Mouse (Mus musculus): Measurements from ENCODE around the gene Smg6. TPM values are rescaled to one million over a fixed set of nuclear protein-coding genes. Genes with fewer than 3 reads are reported as not detected.
A peak's percentile ranks its signal among the peaks of the same experiment; 100 is the strongest.

The Smg6 gene
- total RNA-seq, 2 experiments from 2014 or later = 19.2 to 20.9 TPM

- DNase-seq = peak; percentile 37 to 44
Measured at GRCm38 (mm10) chr11:75194121-75194849, 268.7 kb downstream of the Smg6 start.

GRCm38 (mm10) chr11:75194850-75195461, 269.3 kb downstream of the Smg6 start:
- peak; percentile 62 to 66 for DNase-seq
- intact Hi-C loops (cut with DNase I) = loop anchor here (5.0 kb wide), 1 partner anchor 202 kb away; no protein-coding TSS in a partner anchor

More at GRCm38 (mm10) chr11:75194121-75194849, 268.7 kb downstream of the Smg6 start:
- intact Hi-C loops (cut with DNase I) = loop anchor here (5.0 kb wide), 1 partner anchor 203 kb away; no protein-coding TSS in a partner anchor

DNA sequence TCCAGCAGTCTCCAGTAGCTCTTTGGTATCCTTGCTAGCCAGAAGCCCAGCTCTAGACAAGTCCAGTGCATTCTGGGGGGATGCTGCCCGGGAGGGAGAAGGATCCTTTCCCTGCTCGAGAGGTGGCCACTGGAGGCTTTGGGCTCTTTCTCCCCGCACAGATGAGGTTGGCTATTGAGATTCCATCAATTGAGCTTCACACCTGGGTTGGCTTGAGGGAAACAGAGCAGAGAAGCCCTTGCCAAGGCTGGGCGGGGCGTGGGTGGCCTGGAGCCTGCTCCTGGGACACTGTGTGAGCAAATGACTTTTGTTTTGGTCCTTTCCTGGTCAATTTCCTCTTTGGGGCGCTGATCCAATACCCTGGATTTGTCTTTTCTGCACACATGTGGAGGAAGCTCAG, 270.5 kb downstream of the Smg6 start:
- intact Hi-C loops (cut with DNase I) = no loop called here

DNA sequence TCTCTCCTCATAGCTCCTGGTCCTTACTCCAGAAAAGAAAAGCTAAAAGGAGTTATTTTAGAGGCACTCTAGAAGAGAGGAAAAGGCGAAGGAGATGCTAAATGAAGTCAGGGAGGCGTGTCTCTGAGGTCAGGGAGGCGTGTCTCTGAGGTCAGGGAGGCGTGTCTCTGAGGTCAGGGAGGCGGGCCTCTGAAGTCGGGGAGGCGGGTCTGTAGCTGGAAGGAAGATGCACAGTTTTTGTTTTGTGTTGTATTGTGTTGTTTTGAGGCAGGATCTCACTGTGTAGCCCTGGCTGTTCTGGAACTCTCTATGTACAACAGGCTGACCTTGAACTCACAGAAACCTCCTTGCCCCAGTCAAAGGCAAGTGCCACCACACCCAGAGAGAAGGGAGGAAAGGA, 272.3 kb downstream of the Smg6 start:
- intact Hi-C loops (cut with DNase I) = no loop called here
- no peak for DNase-seq

More for the DNA sequence above, 270.5 kb downstream of the Smg6 start:
- no peak for DNase-seq

GRCm38 (mm10) chr11:75198792-75199191, 273.2 kb downstream of the Smg6 start:
- intact Hi-C loops (cut with DNase I) = no loop called here
- DNase-seq = no peak

GRCm38 (mm10) chr11:75199951-75200350, 274.3 kb downstream of the Smg6 start:
- intact Hi-C loops (cut with DNase I) = no loop called here
- no peak for DNase-seq

- intact Hi-C loops (cut with DNase I) = no loop called here
- no peak for DNase-seq
Measured at GRCm38 (mm10) chr11:75200935-75201334, 275.3 kb downstream of the Smg6 start.

DNA sequence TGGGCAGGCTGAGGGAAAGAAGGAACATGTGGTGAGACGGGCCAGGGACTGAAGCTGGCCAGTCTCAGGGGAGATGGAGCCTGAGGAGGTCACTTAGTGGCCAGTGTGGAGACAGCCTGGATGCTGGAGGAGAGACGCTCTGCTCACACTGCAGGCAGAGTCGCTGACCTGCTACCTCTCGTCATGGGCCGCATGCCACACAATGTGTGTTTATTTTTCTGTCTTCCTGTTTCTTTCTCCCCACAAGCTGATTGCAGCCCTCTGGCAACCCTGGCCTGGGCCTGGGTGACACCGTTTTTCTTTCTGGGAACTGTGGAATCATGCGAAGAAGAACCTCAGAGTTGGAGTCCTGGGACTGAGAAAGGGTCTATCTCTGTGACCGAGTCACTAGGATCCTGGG, 276.1 kb downstream of the Smg6 start:
- intact Hi-C loops (cut with DNase I) = no loop called here
- DNase-seq = no peak

DNA sequence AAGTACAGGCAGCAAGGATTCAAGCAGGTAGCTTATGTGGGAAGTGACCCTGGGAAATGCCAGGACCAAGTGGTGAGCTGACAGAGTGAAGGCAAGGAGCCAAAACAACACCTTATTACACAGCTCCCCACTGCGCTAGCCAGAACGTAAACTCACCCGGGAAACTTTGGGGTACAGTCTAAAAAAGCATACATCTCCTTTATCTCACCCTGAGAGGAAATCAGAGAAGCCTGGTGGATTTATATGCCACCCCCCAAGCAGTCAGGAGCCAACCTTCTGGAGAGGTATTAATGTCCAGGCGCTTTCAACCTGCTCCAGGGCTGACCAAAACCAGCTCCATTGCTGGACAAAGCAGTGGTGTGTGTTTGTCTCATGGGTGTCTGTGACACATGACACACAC, 278.3 kb downstream of the Smg6 start:
- intact Hi-C loops (cut with DNase I) = no loop called here
- no peak for DNase-seq

GRCm38 (mm10) chr11:75204472-75204871, 278.8 kb downstream of the Smg6 start:
- intact Hi-C loops (cut with DNase I) = no loop called here

GRCm38 (mm10) chr11:75206347-75206746, 280.7 kb downstream of the Smg6 start:
- intact Hi-C loops (cut with DNase I) = no loop called here
- DNase-seq = no peak

More at GRCm38 (mm10) chr11:75204472-75204871, 278.8 kb downstream of the Smg6 start:
- DNase-seq = no peak

DNA sequence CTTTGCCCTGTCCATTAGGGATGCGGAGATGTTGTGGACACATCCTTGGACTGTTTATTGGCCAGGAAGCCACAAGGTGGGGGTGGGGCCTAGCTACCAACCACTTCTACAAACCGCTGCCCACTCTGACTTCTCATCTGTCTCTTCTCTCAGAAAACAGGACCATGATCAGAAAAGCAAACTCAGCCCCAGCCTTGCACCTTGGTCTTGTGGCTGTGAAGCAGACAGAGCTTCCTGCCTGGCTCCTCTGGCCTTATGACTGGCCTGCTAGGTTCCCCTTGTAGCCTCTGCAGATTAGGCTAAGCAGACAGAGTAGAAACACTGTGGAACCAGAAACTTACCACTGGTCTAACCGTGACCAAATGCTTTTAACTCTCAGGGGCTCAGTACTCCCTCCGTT, 283.7 kb downstream of the Smg6 start:
- intact Hi-C loops (cut with DNase I) = no loop called here
- no peak for DNase-seq

- intact Hi-C loops (cut with DNase I) = no loop called here
- DNase-seq = no peak
Measured at GRCm38 (mm10) chr11:75210093-75210492, 284.5 kb downstream of the Smg6 start.

DNA sequence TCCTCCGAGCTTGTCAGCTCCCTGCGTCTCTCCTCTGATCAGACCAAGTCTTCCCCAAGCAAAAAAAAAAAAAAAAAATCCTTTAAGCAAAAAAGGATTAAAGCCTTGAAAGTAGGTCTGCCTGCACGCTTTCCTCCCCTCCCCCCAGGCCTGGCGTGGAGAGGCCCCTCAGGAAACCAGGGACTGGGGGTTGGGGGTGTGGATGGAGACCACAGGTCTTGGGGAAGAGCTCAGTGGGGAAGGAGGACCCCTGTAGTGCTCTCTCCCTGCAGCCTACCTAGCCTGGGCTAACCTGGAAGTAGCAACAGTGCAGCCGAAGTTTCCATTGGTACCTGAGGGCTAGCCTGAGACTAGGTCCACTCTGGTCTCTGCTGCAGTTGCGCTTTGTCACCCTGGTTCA, 285.1 kb downstream of the Smg6 start:
- intact Hi-C loops (cut with DNase I) = no loop called here

DNA sequence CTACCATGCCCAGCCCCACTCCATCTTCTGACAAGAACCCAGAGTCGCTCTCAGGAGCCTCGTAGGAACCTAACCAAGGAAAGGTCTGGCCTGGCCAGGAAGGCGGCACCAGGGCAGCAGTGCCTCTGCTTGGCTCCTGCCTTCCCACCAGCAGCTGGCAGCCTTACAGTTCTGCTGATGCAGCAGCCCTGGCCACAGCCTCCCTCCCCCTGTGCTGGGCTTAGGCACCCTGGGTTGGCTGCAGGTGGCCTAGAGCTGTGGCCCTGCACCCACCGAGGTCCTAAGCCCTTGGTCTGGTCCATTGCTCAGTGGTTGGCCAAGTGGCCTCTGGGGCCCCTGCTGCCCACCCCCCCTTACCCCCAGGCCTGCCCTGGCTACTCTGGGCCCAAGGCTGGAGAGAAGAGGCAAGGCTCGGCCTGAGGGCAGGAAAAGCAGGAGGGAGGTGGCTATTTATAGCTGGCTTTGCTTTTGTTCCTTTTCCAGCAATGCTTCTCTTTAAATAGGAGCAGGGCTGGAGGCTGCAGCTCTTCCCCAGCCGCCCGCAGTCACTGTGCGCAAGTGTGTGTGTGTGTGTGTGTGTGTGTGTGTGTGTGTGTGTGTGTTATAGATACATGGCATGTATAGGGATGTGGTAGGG, 286.5 kb downstream of the Smg6 start:
- DNase-seq = peak; percentile 51 to 62
- intact Hi-C loops (cut with DNase I) = no loop called here

More for the DNA sequence above, 285.1 kb downstream of the Smg6 start:
- DNase-seq = no peak

GRCm38 (mm10) chr11:75212876-75213275, 287.3 kb downstream of the Smg6 start:
- DNase-seq = peak in 1 of 2 experiments; percentile 28
- intact Hi-C loops (cut with DNase I) = no loop called here

- intact Hi-C loops (cut with DNase I) = no loop called here
- DNase-seq = peak; percentile 40 to 57
Measured at GRCm38 (mm10) chr11:75213372-75214080, 287.9 kb downstream of the Smg6 start.

Measured in heart, postnatal 14 days (tissue).